Mouse (Mus musculus) gastrocnemius, adult 8-10 months (tissue): ENCODE results near the gene Minpp1. TPM values are rescaled to one million over a fixed set of nuclear protein-coding genes. Genes with fewer than 3 reads are reported as not detected.
"Not testable (repeated sequence)": the region's sequence is repeated elsewhere in the genome, so short reads cannot be mapped to it uniquely, and the experiment has no call there.

Experiments
- DNase-seq, 2 experiments: peaks; one replicate each; pipeline ENCODE4 v3.0.0; 2022; ENCODE audit warnings: low spot score in 2 of 2
- total RNA-seq, 4 experiments: library from RNA; stranded (reverse); gene quantifications; 2 replicates each; pipeline ENCODE4 v1.2.4; 2022

Gene Minpp1
- total RNA-seq = 10 to 100 TPM; 14.1 to 16.8 (median 16.1) TPM

DNA sequence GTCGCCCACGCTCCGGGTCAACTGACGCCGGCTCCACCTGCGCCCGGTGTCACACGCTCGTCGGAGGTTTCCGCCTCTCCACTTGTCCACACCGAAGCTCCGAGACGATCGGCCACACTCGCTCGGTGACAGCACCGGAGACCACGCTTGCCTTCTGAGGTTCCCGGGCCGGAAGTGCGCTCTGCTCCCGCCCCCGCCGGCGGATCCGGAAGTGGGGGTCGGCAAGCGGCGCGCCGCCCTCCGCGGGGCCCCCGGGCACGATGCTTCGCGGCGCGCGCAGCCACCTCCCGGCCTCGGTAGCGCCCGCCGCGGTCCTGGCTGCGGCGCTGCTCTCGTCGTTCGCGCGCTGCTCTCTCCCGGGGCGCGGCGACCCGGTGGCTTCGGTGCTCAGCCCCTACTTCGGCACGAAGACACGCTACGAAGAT is at the start of gene Minpp1:
TSS of gene Minpp1 (plus strand) at position 89 of the 425 bp plus-strand sequence.
- DNase-seq = peak; percentile 58 to 68

DNA sequence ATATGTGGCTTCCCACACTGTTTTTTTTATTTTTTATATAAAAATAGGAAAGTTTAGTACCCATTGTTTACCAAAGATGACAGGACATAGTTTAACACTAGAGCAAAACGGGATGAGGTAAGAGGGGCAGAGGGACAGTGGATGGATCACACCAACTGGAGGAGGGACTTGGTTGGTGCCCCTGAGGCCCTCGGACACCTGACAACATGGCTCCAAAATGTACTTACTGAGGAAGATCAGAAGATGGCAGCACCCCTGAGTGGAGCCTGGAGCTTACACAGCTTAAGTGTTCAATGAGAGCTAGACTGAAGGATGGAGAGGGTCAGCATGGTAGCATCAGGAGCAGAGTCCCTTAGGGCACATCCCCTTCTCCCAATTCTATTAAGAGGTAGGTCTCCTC is 46.2 kb upstream of the Minpp1 start:
- no peak for DNase-seq

DNA sequence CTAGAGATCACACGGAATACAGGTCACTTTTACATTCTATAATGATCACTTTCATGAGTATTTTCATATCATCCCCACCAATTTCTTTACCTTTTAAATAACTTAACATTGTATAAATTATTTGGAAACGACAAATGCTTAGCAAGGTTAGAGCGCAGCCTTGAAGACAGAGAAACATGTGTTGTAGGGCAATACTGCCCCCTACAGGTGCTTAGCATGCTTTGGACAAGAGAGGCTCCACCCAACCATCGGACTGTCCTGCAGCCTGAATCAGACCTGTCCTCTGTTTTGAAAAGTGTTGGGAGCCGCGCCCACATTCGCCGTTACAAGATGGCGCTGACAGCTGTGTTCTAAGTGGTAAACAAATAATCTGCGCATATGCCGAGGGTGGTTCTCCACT is 44.0 kb upstream of the Minpp1 start:
- no peak for DNase-seq

DNA sequence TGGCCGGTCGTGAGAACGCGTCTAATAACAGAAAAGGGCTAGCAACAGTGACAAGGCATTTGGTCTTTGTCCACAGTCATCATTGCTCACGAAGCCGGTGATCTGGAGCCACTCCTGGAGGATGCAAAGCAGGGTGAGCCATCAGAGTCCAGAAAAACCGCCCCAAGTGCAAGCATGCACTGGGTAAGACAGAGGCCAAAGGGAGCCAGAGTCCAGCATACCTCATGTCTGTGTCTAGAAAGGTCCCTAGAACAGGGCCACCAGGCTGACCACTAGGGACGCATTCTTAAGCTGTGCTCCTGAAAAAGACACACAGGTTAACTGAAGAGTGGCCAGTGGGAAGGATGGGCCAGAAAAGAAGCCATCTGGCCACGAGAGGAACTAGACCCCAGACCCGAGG is 36.6 kb upstream of the Minpp1 start:
- no peak for DNase-seq

DNA sequence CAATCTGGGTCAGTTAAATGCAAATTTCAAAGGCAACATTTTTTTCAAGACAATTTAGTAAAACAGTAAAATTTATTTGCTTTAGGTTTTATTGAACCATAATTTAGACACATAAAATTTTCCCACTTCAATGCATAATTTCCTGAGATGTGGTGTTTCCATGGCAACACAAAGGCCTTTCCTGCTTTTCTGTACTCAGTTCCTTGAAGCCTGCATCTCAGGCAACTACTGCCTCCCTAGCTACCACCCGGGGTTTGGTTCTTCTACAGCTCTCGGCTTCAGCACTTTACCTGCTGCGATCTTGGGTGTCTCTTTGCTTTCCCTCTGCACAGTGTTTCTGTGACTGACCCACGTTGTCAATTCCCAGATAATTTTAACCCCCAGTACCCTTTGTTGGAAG is 33.3 kb upstream of the Minpp1 start:
- no peak for DNase-seq

DNA sequence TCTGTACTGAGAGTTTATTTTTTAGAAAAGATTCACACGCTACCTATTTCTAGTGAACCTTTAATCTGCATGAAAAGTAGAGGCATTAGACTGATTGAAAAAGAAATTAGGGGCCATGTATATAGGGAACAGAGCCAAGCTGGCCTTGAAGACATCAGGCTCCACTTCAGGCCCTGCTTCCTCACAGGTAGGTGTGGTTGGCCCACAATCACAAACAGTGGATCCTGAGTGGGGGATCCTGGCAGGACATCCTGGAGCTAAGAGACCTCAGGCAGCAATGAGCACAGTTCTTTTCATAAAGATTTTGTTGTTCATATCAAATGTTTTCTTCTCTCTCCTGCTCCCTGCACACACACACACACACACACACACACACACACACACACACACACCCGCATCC is 28.8 kb upstream of the Minpp1 start:
- DNase-seq = no peak

DNA sequence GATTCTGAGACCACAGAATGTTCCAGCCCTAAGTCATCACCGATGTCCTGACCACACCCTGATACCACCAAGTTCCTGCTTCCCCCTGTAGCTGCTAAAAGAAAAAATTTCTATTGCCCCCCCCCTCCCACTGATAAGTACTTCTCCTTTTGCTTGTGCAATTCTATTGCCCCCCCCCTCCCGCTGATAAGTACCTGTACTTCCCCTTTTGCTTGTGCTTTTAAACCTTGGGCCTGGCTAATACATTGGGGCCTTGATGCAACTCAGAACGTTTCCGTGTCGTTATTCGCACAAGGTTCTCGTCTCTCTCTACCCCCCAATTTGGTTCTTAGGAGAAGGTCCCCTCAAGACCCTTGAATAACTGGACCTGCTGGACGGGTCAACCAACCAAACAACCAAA is 27.9 kb upstream of the Minpp1 start:
- not testable (repeated sequence) for DNase-seq

DNA sequence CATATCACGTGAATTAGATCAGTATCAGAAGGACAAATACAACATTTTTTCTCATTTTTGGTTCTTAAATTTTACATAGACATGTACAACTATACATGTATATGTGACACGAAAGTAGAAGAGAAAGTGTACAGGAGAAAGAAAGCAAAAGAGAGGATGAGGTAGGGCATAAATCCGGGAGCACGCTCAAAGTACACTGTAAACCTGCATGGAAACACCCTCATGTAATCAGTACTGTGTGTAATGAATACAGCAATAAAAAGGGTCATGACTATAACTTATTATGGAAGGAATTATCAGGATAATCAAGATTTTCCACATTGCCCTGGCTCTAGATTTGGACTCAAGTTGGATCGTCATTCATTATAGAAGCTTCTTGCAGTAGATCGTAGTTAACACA is 22.5 kb upstream of the Minpp1 start:
- DNase-seq = no peak

DNA sequence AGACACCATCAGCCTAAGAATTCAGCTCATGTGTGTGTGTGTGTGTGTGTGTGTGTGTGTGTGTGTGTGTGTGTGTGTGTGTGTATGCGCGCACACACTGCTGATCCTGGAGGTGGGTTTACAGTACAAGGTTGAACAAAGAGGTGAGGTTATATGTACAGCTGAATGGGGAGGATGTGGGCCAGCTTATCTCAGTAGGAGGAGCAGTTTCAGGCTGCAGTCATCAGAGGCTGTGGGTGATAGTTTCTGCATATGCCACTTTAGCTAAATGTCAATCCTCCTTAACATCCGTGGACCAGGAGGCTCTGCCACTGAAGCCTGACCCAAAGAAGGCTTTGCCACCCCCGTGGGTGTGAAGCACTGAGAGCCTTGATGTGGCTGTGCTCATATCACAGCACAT is 20.3 kb upstream of the Minpp1 start:
- DNase-seq = no peak

DNA sequence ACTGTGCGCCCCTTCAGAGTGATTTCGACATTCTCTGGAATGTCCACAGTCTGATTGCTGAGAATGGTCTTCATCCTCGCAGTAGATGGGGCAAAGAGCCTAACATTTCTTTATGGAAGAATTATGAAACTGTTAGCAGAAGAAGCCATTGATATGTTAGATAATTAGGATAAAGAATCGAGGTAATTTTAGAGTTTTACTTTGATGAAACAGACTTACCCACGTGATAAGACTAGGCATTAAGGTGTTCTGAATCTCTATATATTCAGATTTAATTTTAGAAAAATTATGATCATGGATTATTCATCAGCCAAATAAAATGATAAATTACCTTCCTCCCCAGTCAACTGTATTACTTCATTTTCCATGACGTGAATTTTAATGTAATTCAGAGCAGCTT is 19.1 kb upstream of the Minpp1 start, which contains the start of gene Rpl9-ps6:
TSS of gene Rpl9-ps6 (minus strand) at position 101 of the 400 bp plus-strand sequence.
- no peak for DNase-seq

DNA sequence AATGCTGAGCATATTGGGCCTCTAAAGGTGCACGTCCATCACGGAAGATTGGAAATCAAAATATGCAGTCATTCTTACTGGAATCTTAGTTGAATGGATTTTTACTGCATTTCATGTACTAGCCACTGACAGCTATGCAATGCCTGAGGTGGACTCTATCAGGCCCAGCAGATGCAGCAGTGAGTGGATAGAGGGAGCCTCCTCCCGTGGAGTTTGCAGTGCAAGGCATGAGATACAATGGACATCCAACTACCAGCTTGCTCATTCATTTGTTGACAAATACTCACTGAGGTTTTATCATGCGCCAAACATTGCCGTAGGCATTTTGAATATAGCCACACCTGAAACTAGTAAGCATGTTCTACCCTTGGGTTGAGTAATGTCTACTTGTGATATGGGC is 18.2 kb upstream of the Minpp1 start:
- DNase-seq = no peak

DNA sequence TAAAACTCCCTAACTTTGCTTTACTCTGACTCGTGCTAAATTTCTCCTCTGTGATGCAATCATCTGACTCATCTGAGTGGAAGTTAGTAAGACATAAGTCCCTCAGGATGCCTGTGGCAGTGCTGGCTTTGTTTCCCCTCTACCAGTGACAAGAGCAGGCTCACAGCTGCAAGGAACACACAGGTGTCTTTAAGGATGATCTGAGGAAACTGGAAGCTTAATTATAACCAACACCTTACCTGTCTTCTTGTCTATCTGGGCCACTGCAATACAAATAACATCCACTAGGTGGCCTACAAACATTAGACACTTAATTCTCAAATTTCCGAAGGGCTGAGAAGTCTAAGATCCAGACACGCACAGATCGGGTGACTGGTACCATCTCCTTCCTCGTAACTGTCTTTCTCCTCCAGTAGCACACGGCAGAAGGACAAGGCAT is 15.5 kb upstream of the Minpp1 start:
- DNase-seq = no peak

DNA sequence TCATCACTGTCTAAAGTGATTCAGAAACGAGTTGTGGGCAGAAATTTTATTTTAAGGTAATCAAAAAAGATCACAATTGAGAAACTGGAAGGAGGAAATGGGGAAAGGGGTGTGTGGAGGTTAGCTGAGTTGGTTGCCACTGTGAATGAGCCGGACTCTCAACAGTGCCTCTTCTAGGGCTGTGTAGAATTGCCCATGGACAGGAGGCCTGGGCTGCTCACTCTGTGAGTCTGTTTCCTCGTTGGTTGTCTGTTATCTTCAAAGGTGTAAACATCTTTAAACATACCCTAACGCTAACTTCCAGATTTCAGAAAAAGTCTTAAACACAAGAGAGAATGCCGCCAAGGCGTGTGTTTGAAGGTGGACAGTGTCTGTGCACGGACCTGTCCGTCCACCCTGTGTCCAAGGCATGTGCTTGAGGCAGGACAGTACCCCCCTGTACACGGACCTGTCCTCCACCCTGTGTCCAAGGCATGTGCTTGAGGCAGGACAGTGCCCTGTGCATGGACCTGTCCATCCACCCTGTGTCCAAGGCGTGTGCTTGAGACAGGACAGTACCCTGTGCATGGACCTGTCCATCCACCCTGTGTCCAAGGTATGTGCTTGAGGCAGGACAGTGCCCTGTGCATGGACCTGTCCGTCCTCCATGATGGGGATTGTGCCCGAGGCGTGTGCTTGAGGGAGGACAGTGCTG is 14.9 kb upstream of the Minpp1 start:
- DNase-seq = no peak

DNA sequence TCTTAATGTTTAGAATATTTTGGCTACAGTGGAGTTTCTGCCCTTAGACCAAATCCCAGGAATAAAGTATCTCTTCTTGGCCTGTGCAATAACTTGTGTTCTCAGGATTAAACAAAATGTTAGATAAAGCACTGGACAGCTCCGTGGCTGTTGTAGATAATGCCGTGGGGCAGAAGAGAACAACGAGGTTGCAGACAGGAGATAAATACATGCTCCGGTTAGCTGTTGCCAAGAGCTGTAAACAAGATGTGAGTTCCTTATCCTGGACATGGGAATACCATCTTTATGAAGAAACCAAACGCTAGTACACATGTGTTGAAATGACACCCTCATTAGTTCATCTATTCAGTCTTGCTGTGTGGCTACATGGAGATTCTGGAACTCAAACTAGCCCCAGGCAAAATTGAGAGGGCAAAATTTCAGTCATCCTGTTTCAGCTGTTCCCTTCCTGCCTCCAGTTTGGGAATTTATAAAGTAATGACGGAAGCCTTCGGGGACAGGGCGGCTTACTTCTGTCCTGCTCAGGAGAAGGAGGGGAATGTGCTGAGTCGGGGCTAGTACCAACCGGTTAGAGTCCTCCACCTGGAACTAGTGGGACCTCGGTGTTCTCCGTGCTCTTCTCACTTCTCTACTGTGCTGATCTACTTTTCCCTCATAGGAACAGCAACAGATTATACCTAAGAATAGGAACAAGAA is 9.4 kb upstream of the Minpp1 start:
- DNase-seq = no peak

DNA sequence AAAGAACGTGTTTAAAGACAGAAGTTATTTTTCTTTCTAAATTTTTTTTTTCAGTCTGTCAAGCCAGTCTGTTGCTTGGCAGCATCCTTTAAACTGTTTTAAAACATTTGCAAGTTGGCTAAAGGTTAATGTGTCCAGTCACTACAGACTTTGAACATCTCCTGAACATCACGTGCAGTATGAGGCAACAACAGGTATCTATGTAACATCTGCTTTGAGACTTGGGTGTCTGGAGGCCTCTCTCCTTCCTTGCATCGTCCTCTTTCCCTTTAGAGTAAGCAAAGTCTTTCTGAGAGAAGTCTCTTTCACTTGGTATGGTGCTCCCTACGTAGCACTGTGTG is 8.9 kb upstream of the Minpp1 start:
- DNase-seq = no peak

DNA sequence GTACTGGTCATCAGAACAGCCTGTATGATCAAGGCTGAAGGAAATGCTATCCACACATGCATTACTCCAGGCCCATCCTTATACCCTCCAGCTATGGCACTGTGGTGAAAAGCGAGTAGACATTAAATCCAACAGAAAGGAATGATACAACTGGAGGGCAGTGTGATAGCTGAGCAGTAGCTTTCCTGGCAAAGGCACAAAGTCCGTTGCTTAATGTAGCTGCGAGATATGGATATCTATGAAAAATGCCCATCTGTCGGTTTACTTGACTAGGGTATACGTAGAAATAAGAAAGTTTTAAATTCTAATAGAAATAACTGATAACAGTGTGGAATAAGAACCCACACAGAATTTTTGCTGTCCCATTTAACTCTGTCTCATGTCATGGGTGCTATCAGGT is 5.3 kb upstream of the Minpp1 start:
- DNase-seq = no peak

DNA sequence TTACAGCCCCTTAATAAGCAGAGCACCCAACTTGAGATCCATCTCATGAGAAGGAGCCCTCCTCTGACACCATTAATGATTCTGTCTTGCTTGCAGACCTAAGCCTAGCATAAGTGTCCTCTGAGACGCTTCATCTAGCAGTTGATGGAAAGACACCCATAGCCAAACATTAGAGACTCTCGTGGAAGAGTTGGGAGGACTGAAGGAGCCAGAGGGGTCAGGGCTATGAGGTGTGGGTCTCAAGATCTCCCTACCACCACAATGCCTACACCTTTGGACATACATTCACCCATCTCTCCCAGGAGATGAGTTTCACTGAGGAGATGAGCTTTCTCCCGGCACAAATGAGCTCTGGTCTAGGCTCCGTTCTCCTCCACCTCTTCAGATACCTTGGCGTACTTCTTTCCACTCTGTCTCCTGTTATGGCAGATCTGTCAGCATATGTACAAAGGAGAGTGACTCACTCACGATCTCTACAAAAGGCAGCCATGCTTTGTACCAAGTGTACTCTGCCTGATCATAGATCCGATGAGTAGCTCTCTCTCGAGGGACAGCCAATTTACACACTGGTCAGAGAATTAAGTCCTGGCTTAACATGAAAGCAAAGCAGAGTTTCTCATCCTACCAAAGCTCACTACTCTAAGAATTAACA is 4.7 kb upstream of the Minpp1 start:
- no peak for DNase-seq

DNA sequence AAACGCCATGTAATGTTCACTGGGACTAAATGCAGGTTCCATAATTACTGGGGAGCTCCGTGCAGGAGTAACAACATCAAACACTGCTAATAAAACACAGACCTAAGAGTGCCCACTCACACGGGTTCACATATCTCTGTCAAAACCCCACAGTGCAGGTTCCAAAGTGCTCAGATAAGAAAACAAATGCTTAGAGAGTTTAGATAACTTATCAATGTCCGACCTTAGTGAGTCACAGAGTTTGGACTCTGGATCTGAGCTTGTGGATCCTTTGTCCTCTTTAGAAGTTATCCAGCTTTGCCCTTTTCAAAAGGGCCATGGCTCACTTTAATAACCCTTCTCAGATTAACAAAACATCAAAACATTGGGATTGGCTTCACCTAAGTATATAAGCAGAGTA is 4.1 kb upstream of the Minpp1 start:
- DNase-seq = no peak

DNA sequence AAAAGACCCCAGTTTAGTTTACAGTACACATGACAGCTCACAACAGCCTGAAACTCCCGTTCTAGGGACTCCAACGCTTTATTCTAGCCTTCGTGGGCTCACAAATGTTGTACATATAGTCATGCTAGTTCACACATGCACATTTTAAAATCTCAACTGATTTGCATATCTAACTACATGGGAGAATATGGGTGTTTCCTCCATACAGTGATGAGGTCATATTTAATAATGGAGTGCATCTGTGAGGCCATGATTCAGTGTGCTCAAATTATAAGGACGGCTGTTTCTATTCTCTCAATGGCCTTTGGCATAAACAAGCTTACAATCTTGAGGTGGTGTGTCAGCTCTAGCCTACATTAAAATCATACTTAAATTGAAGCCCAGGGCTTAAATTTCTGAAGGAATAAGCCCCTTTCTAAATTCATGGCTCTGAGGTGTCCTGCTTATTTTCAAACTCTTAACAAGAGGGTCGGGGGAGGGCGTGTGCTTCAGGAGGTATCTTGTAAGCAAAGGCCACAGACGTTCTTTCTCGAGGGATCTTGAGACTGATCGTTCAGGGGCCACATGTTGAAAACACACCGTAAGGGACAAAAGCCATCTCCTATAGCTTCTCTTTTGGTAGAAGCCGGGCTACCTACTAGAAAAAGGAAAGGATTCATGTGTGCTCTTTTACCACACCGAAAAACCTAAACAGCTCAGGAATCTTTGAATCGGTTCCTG is 468 bp upstream of the Minpp1 start:
- no peak for DNase-seq

DNA sequence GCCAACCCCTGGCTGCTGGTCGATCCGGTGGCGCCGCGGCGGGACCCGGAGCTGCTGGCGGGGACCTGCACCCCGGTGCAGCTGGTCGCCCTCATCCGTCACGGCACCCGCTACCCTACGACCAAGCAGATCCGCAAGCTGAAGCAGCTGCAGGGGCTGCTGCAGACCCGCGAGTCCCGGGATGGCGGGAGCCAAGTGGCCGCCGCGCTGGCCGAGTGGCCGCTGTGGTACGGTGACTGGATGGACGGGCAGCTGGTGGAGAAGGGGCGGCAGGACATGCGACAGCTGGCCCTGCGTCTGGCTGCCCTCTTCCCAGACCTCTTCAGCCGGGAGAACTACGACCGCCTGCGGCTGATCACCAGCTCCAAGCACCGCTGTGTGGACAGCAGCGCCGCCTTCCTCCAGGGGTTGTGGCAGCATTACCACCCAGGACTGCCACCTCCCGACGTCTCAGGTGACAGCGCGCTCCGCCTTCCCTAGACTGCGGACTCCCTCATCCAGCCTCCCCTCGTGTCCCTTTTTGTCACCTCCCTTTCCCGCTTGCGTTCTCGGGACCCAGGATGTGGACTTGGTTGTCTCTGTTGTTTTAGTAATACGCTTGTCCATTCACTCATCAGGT is 646 bp downstream of the Minpp1 start:
- peak; percentile 24 to 58 for DNase-seq

DNA sequence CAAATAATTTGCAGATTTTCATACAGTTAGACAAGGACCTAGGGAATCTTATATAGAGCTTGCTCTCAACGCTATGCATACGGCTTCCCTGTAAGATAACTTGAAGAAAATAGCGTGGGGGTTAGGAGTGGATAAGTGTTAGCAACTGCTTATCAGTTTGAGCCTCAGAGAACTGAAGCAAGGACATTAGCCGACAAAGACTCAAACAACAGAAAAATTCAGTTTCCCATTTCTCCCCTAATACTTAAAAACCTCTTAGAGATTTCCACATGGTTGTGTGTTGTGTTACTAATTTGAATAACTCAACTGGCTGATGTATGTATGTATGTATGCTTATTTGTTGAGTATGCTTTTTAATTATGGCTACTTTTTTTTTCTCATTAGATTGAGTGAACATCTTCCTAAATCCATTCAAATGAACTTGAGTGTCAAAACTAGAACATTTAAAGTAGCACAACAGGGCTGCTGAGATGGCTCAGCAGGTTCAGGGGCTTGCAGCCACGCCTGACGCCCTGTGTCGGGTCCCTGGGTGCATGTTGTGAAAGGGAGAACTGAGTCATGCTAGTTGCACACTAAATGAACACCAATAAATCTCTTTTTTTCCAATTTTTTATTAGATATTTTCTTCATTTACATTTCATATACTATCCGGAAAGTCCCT is 2.2 kb downstream of the Minpp1 start:
- no peak for DNase-seq
